Mouse (Mus musculus) embryonic fibroblast, embryonic 13.5 days (primary cell): Measurements from ENCODE around the gene Strn3. TPM values are rescaled to one million over a fixed set of nuclear protein-coding genes. Genes with fewer than 3 reads are reported as not detected.

ENCODE experiments used
- H3K27ac ChIP-seq: 2 replicates; pipeline ENCODE4 v1.5.1; 2012; ENCODE audit warnings: low read length, control low read depth, inconsistent platforms; ENCODE audit not compliant: insufficient read depth
- H3K4me1 ChIP-seq: 2 replicates; pipeline ENCODE4 v1.6.1; 2011; ENCODE audit warnings: low read length; ENCODE audit not compliant: control insufficient read depth, insufficient read depth
- H3K4me3 ChIP-seq: 2 replicates; pipeline ENCODE4 v1.5.1; 2011; ENCODE audit warnings: mild to moderate bottlenecking, control low read depth, low read length; ENCODE audit not compliant: insufficient read depth
- CTCF ChIP-seq: IDR thresholded peaks from 2 replicates; pipeline ENCODE4 v1.5.1; 2011; ENCODE audit warnings: mild to moderate bottlenecking, control low read depth, low read length, moderate library complexity, borderline replicate concordance; ENCODE audit not compliant: insufficient read depth
- POLR2A ChIP-seq: IDR thresholded peaks from 2 replicates; pipeline ENCODE4 v1.6.1; 2011; ENCODE audit warnings: low read depth, mild to moderate bottlenecking, control low read depth, low read length, moderate library complexity
- polyA plus RNA-seq: library from polyadenylated mRNA; stranded (reverse); fragments of >200 nt; gene quantifications from 2 replicates; pipeline ENCODE4 v1.2.4, GENCODE M21; 2011; ENCODE audit warnings: low read depth; ENCODE audit not compliant: missing spikeins, insufficient read length

Gene Strn3
- polyA plus RNA-seq, 1 experiment: 129 TPM

- peaks cover 10% of the 10 kb centered on the region for H3K4me1 ChIP-seq
- TF ChIP-seq POLR2A (no peak), CTCF (no peak)
- no peak overlapping the region for H3K27ac ChIP-seq
Measured at GRCm38 (mm10) chr12:51710154-51710553, 18.5 kb upstream of the Strn3 start.

GRCm38 (mm10) chr12:51709741-51710140, 18.0 kb upstream of the Strn3 start:
- TF ChIP-seq CTCF (no peak), POLR2A (no peak)
- Histone ChIP-seq H3K4me3 (no peak overlapping the region), H3K4me1 (peaks cover 10% of the 10 kb centered on the region), H3K27ac (peak overlapping the region; percentile 39; the same call in 1 of the 2 replicates)

More at GRCm38 (mm10) chr12:51710154-51710553, 18.5 kb upstream of the Strn3 start:
- H3K4me3 ChIP-seq: no peak overlapping the region

GRCm38 (mm10) chr12:51708941-51709686, 17.4 kb upstream of the Strn3 start:
- H3K27ac ChIP-seq: peak overlapping the region; percentile 39
- peaks cover 10% of the 10 kb centered on the region for H3K4me1 ChIP-seq
- TF ChIP-seq POLR2A: no peak
- no peak for TF ChIP-seq CTCF
- no peak overlapping the region for H3K4me3 ChIP-seq

- no peak for TF ChIP-seq CTCF
- no peak for TF ChIP-seq POLR2A
- no peak overlapping the region for H3K4me3 ChIP-seq
- H3K4me1 ChIP-seq: peaks cover 10% of the 10 kb centered on the region
- no peak overlapping the region for H3K27ac ChIP-seq
Measured at GRCm38 (mm10) chr12:51706673-51707235, 15.1 kb upstream of the Strn3 start.

- no peak overlapping the region for H3K4me3 ChIP-seq
- no peak for TF ChIP-seq CTCF
- no peak for TF ChIP-seq POLR2A
- peaks cover 10% of the 10 kb centered on the region for H3K4me1 ChIP-seq
- H3K27ac ChIP-seq: no peak overlapping the region
Measured at GRCm38 (mm10) chr12:51705778-51706177, 14.1 kb upstream of the Strn3 start.

- Histone ChIP-seq H3K4me3 (no peak overlapping the region), H3K27ac (no peak overlapping the region), H3K4me1 (peaks cover 8% of the 10 kb centered on the region; the same call in 1 of the 2 replicates)
- TF ChIP-seq POLR2A (no peak), CTCF (no peak)
Measured at GRCm38 (mm10) chr12:51704572-51704971, 12.9 kb upstream of the Strn3 start.

GRCm38 (mm10) chr12:51703859-51704258, 12.2 kb upstream of the Strn3 start:
- no peak overlapping the region for H3K27ac ChIP-seq
- TF ChIP-seq POLR2A: no peak
- TF ChIP-seq CTCF: no peak

GRCm38 (mm10) chr12:51701723-51702122, 10.0 kb upstream of the Strn3 start:
- no peak overlapping the region for H3K4me3 ChIP-seq
- H3K27ac ChIP-seq: no peak overlapping the region
- 0 out of 2 replicates have a peak, but pooled peaks cover 2% of the 10 kb centered on the region for H3K4me1 ChIP-seq
- TF ChIP-seq CTCF: no peak
- TF ChIP-seq POLR2A: no peak

More at GRCm38 (mm10) chr12:51703859-51704258, 12.2 kb upstream of the Strn3 start:
- Histone ChIP-seq H3K4me3 (no peak overlapping the region), H3K4me1 (peaks cover 3% of the 10 kb centered on the region; the same call in 1 of the 2 replicates)

GRCm38 (mm10) chr12:51699623-51700393, 8.1 kb upstream of the Strn3 start:
- TF ChIP-seq POLR2A (no peak), CTCF (no peak)
- Histone ChIP-seq H3K4me3 (no peak overlapping the region), H3K4me1 (0 out of 2 replicates have a peak, but pooled peaks cover 2% of the 10 kb centered on the region), H3K27ac (peak overlapping the region; percentile 47)

- Histone ChIP-seq H3K4me3 (no peak overlapping the region), H3K4me1 (peaks cover 7% of the 10 kb centered on the region; the same call in 1 of the 2 replicates), H3K27ac (no peak overlapping the region)
- TF ChIP-seq CTCF: no peak
- no peak for TF ChIP-seq POLR2A
Measured at GRCm38 (mm10) chr12:51696157-51696556, 4.5 kb upstream of the Strn3 start.
